Mouse (Mus musculus) testis, adult 2 months (tissue): ENCODE results near the gene Med27.

ENCODE experiments used
- CTCF ChIP-seq: fragments of 200-500 bp; IDR thresholded peaks from 2 replicates; pipeline ENCODE4 v1.5.1; 2012; ENCODE audit warnings: low read depth, mild to moderate bottlenecking, inconsistent platforms, low read length, moderate library complexity; ENCODE audit not compliant: control insufficient read depth, insufficient read depth, insufficient replicate concordance
- POLR2A ChIP-seq: fragments of 200-500 bp; IDR thresholded peaks from 2 replicates; pipeline ENCODE4 v1.6.1; 2012; ENCODE audit warnings: low read depth, mild to moderate bottlenecking, inconsistent platforms, low read length, moderate library complexity; ENCODE audit not compliant: control insufficient read depth

DNA sequence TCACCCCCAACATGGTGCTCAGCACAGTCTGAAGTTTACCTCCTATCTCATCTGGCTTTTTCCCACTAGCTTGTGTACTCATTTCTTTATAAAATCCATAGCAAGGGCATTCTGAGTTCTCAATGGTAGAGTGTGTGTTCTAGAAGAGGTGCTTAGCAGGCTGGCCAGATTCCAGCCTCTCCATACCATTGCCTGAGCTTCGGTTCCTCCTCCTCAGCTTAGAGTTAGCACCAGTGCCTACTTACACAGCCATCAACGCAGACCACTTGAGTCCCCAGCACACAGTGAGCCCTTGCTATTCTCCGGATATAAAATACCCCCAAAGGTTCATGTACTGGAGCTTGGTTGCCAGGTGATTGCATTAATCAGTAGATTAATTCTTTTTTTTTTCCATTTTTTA lies 54.2 kb downstream of the Med27 start:
- no peak for TF ChIP-seq CTCF
- no peak for TF ChIP-seq POLR2A
